Mouse (Mus musculus) lung, adult 2 months (tissue): ENCODE results near the gene Mif4gd.

Source experiments
- CTCF ChIP-seq: fragments of 200-500 bp; IDR thresholded peaks from 2 replicates; pipeline ENCODE4 v1.5.1; 2011; ENCODE audit warnings: mild to moderate bottlenecking, low read length, control low read depth; ENCODE audit not compliant: insufficient read depth
- POLR2A ChIP-seq: fragments of 200-500 bp; IDR thresholded peaks from 2 replicates; pipeline ENCODE4 v1.6.1; 2011; ENCODE audit warnings: low read depth, mild to moderate bottlenecking, control low read depth, low read length, borderline replicate concordance; ENCODE audit errors: extremely low read depth

DNA sequence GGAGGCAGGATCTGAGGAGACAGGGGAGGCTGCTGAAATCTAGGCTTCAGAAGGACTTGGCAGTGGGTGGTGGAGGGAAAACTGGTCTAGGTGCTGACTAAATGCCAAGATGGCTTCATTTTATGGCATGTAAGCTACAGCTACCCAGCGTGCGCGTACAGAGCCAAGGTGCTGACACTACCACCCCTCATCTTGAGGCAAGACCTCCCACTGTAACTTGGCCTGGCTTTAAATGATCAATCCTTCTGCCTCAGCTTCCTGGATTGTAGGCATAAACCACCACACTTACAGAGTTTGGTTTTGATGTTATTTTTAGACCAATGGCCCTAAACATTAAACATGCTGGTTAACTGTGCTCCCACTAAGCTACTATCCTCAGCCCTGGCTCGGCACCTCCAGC is 26.8 kb upstream of the Mif4gd start:
- TF ChIP-seq CTCF: no peak
- no peak for TF ChIP-seq POLR2A
